Mouse (Mus musculus) large intestine, adult 2 months (tissue): ENCODE data around the gene Zc3h12c. TPM values are rescaled to one million over a fixed set of nuclear protein-coding genes. Genes with fewer than 3 reads are reported as not detected.

ENCODE experiments used
- DNase-seq: peaks from one replicate; pipeline ENCODE4 v3.0.0-alpha.2; 2012; ENCODE audit warnings: low read depth, low spot score
- WGBS: fragments of 180-500 bp; shearing (Covaris S2); methylation state at CpG from one replicate; pipeline ENCODE4 v1.1.7; 2018; 5-methylcytosine and 5-hydroxymethylcytosine counted together
- polyA plus RNA-seq: library from polyadenylated mRNA; depleted of rRNA; stranded (reverse); fragments of >200 nt; gene quantifications from 2 replicates; pipeline ENCODE4 v1.2.3, GENCODE M21; 2012

The Zc3h12c gene
- polyA plus RNA-seq, 1 experiment: 0.35 TPM

DNA sequence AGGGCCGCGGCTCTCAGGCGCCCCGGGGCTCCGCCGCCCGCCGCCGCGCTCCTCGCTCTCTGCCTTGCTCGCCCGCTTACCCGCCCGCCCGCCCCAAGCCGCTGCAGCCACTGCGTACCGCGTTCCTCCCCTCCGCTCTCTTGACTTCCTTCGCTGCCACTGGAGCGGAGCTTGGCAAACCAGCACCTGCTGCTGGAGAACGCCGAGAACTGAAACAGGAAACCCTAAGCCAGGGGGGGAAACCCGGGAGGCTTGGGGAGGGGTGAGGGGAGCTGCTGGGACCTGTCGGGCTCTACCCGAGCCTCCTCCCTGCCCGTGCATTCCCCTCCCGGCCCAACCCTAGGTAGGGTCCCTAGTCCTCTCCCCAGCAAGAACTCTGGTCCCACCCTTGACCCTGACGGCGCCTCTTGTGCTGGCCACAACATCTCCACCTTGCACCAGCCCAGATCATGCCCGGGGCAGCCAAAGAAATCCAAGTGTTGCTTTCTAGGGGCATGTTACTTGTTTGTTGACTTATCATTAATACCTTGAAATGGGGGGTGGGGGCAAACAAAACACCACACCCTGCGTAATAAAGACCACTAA lies 406 bp upstream of the Zc3h12c start:
- no peak for DNase-seq
- 1% methylated on average over 33 of the region's 34 CpGs for WGBS

DNA sequence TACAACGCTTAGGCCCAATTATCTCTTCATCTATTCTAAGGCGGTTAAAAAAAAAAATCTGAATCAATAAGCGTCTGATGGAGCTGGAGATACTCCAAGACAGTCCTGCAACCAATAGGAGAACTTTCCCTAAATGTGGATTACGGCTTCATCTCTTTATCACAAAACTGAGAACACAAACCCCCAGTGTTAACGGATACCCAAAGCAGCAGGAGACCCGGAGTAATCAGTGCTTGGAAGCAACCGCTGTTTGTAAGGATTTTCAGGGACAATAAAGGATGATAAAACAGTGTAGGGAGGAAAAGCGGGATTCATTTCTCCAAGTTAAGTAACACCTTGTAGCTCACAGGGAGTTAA lies 888 bp downstream of the Zc3h12c start:
- 30% methylated on average over 8 of the region's 8 CpGs for WGBS
- no peak for DNase-seq

GRCm38 (mm10) chr9:52167084-52167483 lies 1.3 kb downstream of the Zc3h12c start:
- WGBS: 59% methylated on average over 3 of the region's 3 CpGs
- no peak for DNase-seq

- 96% methylated on average over 3 of the region's 3 CpGs for WGBS
- no peak for DNase-seq
These were observed 2.7 kb downstream of the Zc3h12c start for GRCm38 (mm10) chr9:52165706-52166090.

GRCm38 (mm10) chr9:52165076-52165705 lies 3.2 kb downstream of the Zc3h12c start:
- no peak for DNase-seq
- 82% methylated on average over 13 of the region's 13 CpGs for WGBS

DNA sequence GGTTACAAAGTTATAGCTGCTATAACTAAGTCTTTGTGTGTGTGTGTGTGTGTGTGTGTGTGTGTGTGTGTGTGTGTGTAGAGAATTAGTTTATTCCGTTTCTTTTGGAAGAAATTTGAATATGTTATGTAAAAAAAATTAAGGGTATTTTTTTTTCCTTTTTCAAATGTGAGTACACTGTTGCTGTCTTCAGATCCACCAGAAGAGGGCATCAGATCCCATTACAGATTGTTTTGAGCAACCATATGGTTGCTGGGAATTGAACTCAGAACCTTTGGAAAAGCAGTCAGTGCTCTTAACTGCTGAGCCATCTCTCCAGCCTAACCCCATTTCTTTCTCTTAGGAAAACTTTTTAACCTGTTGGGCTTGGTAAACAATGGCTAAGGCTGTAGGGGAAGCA lies 7.9 kb downstream of the Zc3h12c start:
- 88% methylated on average over 1 of the region's 1 CpGs for WGBS
- DNase-seq: no peak

DNA sequence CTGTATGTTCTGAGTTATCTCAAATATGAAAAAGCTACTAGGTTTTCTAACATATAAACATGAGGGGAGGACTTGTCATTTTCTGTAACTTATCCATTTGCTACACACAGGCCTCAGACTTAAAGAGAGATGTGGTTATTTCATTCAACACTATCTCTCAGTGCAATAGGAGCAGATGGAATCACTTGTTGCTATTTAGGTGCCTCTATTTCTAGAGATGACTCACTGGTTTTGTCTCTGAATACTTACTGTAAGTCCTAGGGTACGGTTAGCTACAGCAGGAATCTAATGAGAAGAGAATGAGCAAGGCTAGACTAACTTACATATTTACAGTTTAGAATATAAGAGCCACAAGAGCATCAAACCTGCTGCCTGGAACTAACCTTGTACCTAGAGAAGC lies 9.8 kb downstream of the Zc3h12c start:
- 76% methylated on average over 1 of the region's 1 CpGs for WGBS
- no peak for DNase-seq

DNA sequence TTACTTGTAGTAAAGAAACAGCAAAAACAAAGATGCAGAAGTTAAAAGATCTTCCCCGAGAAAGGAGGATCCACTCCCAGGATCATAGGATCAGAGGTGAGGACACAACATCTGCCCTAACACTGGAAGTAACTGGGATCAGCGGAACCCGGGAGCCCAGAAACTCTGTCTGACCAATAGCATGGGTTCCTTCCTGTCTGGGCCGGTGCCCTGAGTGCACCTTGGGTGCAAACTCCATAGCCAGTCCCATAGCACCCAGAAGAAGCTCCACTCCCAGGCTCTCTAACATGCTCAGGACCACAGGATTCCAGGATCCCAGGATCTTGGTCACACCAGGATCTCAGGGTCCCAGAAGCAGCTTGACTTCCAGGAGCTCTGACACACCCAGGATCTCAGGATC lies 13.0 kb downstream of the Zc3h12c start:
- DNase-seq: no peak
- 88% methylated on average over 4 of the region's 4 CpGs for WGBS

DNA sequence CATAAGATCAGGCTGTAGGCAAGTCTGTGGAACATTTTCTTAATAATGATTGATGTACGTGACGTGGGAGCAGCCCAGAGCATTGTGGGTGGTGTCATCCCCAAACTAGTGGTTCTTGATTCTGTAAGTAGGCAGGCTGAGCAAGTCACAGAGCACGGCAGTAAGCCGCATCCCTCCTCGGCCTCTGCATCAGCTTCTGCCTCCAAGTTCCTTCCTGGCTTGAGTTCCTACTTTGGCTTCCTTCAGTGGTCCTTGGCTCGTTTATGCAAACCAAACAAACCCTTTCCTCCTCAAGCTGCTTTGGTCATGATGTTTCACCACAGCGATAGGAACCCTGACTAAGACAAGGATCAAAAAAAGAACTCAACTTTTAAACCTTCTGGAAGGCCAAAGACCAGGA lies 14.1 kb downstream of the Zc3h12c start:
- no peak for DNase-seq
- 55% methylated on average over 7 of the region's 7 CpGs for WGBS

GRCm38 (mm10) chr9:52152076-52152826 lies 16.1 kb downstream of the Zc3h12c start:
- WGBS: 89% methylated on average over 6 of the region's 6 CpGs
- no peak for DNase-seq

- no peak for DNase-seq
- 74% methylated on average over 6 of the region's 6 CpGs for WGBS
These were observed 18.6 kb downstream of the Zc3h12c start for GRCm38 (mm10) chr9:52149768-52150167.

- 30% methylated on average over 4 of the region's 4 CpGs for WGBS
- no peak for DNase-seq
These were observed 19.1 kb downstream of the Zc3h12c start for GRCm38 (mm10) chr9:52149286-52149685.

DNA sequence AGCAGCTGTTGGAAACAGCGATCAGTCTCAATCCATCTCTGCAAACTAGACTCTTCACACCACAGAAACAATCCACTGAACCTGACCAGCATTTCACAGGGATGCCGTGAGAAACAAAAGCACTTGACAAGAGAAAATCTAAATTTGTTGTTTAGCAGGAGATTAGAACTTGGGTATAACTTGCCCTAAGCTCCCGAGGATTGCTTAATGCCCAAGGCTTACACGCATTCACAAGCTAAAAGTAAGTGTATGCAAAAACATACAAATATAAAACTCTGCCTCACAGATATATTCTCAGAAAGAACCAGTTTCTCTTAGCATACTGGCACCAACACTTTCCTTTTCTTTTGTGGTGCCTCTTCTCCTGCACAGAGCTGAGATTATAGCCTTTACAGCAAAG lies 19.5 kb downstream of the Zc3h12c start:
- no peak for DNase-seq
- WGBS: 61% methylated on average over 4 of the region's 4 CpGs

GRCm38 (mm10) chr9:52148311-52148710 lies 20.1 kb downstream of the Zc3h12c start:
- DNase-seq: no peak
- 67% methylated on average over 3 of the region's 3 CpGs for WGBS

GRCm38 (mm10) chr9:52146241-52146640 lies 22.1 kb downstream of the Zc3h12c start:
- 80% methylated on average over 4 of the region's 4 CpGs for WGBS
- DNase-seq: no peak

GRCm38 (mm10) chr9:52132771-52133170 lies 35.6 kb downstream of the Zc3h12c start:
- WGBS: 51% methylated on average over 2 of the region's 2 CpGs
- no peak for DNase-seq

GRCm38 (mm10) chr9:52130348-52130747 lies 38.0 kb downstream of the Zc3h12c start:
- WGBS: 66% methylated on average over 4 of the region's 4 CpGs
- DNase-seq: no peak

- DNase-seq: no peak
- WGBS: 95% methylated on average over 6 of the region's 6 CpGs
These were observed 43.1 kb downstream of the Zc3h12c start for GRCm38 (mm10) chr9:52125225-52125624.

- DNase-seq: no peak
- WGBS: 87% methylated on average over 4 of the region's 4 CpGs
These were observed 49.2 kb downstream of the Zc3h12c start for GRCm38 (mm10) chr9:52119212-52119611.

DNA sequence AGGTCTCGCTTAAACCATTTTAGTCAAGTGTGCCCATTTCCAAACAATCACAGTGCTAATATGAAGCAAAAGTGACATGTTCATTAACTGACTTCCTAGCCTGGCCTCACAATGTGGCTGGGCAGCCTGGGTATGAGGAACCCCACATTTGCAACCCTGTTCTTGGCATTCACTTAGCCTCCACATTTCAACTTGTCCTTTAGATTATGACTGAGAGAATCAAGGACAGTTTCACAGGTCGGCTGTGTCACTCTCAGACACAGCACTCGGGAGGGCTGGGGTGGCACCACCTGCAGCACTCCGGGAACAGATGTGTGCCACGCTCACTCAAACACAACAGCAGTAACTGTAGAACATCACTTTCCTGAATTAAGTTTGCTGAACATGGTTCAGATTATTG lies 55.3 kb downstream of the Zc3h12c start:
- WGBS: 93% methylated on average over 5 of the region's 5 CpGs

DNA sequence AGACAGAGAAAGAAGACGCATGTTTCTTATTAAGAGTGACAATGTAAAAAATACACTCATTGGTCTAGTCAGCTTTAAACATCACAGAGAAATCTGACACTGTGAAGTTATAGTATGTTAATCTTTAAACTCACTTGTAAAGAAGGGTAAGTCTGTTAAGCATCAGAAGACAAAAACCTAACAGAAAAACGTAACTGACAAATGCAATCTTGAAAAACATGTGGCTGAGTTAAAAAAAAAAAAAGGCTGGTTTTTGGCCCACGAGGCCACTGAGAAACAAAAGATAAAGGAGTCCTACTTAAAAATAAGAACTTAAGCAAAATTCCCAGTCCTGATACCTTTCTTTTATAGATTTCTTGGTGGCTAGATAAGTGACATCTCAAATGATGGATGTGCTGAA lies 57.6 kb downstream of the Zc3h12c start:
- 68% methylated on average over 3 of the region's 3 CpGs for WGBS
- DNase-seq: no peak

More for the DNA sequence above, 55.3 kb downstream of the Zc3h12c start:
- DNase-seq: no peak
